Mouse (Mus musculus) stomach, postnatal 0 days (tissue): ENCODE measurements at regions not wholly inside any gene's neighbourhood (a gene's known extent, or its start where the extent isn't known, plus 50 kb on each side); places are given as distances from the start of the nearest gene placed in this dataset.

Source experiments
- ATAC-seq: fragments of 200-750 bp; cut with Nextera tagmentation; 2 replicates; pipeline ENCODE4 v1.8.0; 2017; ENCODE audit not compliant: low FRiP score, low TSS enrichment
- DNase-seq: peaks from one replicate; pipeline ENCODE4 v3.0.0-alpha.2; 2016; ENCODE audit warnings: low spot score
- H3K27ac ChIP-seq: fragments of 300-500 bp; sonication (generic); replicated peaks from 2 replicates; pipeline ENCODE4 v1.5.1; 2014; ENCODE audit warnings: mild to moderate bottlenecking, control low read depth
- H3K27me3 ChIP-seq: fragments of 300-500 bp; sonication (generic); 2 replicates; pipeline ENCODE4 v1.6.1; 2014; ENCODE audit warnings: low read length; ENCODE audit not compliant: control insufficient read depth, insufficient read depth
- H3K36me3 ChIP-seq: fragments of 300-500 bp; sonication (generic); 2 replicates; pipeline ENCODE4 v1.6.1; 2014; ENCODE audit warnings: low read length, mixed read lengths; ENCODE audit not compliant: control insufficient read depth, insufficient read depth
- H3K4me1 ChIP-seq: fragments of 300-500 bp; sonication (generic); replicated peaks from 2 replicates; pipeline ENCODE4 v1.6.1; 2014; ENCODE audit warnings: antibody characterized with exemption; ENCODE audit not compliant: control insufficient read depth, insufficient read depth
- H3K4me2 ChIP-seq: fragments of 300-500 bp; sonication (generic); replicated peaks from 2 replicates; pipeline ENCODE4 v1.6.1; 2014; ENCODE audit warnings: low read depth, mild to moderate bottlenecking, control low read depth, moderate library complexity
- H3K4me3 ChIP-seq: fragments of 300-500 bp; sonication (generic); 2 replicates; pipeline ENCODE4 v1.5.1; 2014; ENCODE audit warnings: low read depth, low read length, control low read depth
- H3K9ac ChIP-seq: fragments of 300-500 bp; sonication (generic); 2 replicates; pipeline ENCODE4 v1.6.1; 2014; ENCODE audit warnings: mild to moderate bottlenecking, low read length, control low read depth, mixed read lengths
- H3K9me3 ChIP-seq: fragments of 300-500 bp; sonication (generic); 2 replicates; pipeline ENCODE4 v1.6.1; 2016; ENCODE audit warnings: low read length; ENCODE audit not compliant: control insufficient read depth
- CTCF ChIP-seq: IDR thresholded peaks from 2 replicates; pipeline ENCODE4 v1.5.1; 2016; ENCODE audit warnings: antibody characterized with exemption, low read depth, mild to moderate bottlenecking, moderate library complexity
- EP300 ChIP-seq: optimal IDR thresholded peaks from 2 replicates; pipeline ENCODE3; 2016; ENCODE audit warnings: antibody characterized with exemption
- WGBS: fragments of 180-500 bp; shearing (Covaris S2); extraction: QIAGEN DNeasy Blood & Tissue Kit; methylation state at CpG from one replicate; pipeline ENCODE4 v1.1.7; 2014; 5-methylcytosine and 5-hydroxymethylcytosine counted together

DNA sequence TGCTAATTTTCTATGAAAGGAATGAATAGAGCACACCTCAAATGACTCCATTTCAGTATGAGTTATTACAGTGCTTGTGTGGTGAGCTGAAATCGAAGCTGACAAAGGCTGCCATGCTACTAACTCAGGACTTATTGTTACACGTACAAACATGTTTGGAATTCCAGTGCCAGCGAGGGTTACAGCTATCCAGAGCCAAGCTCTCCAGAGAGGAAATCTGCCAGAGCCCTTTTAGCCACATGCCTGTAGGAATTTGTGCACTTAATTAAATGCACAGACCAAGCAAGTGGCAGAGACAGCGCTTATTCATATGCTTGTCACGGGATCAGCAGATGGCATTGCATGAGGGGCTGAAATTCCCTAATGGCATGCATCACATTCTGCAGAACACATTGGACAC, 386.4 kb upstream of the Sash1 start:
- Histone ChIP-seq H3K36me3 (no peaks in the 10 kb centered on the region), H3K27ac (no peak overlapping the region), H3K4me2 (no peak overlapping the region), H3K4me3 (no peak overlapping the region), H3K9me3 (no peaks in the 10 kb centered on the region), H3K9ac (no peak overlapping the region), H3K27me3 (no peaks in the 10 kb centered on the region), H3K4me1 (no peaks in the 10 kb centered on the region)
- 44% methylated on average over 5 of the region's 5 CpGs for WGBS
- ATAC-seq (no peak), DNase-seq (no peak)
- no peak for TF ChIP-seq CTCF
- TF ChIP-seq EP300 = no peak

GRCm38 (mm10) chr10:9265528-9265927, 379.7 kb upstream of the Sash1 start:
- Histone ChIP-seq H3K27me3 (no peaks in the 10 kb centered on the region), H3K4me1 (no peaks in the 10 kb centered on the region), H3K9me3 (no peaks in the 10 kb centered on the region), H3K4me2 (no peak overlapping the region), H3K36me3 (no peaks in the 10 kb centered on the region), H3K27ac (no peak overlapping the region), H3K9ac (no peak overlapping the region), H3K4me3 (no peak overlapping the region)
- WGBS = 79% methylated on average over 2 of the region's 2 CpGs
- TF ChIP-seq CTCF = no peak
- TF ChIP-seq EP300 = no peak
- ATAC-seq = no peak
- DNase-seq = no peak

GRCm38 (mm10) chr10:9264309-9265000, 378.6 kb upstream of the Sash1 start:
- ATAC-seq (no peak), DNase-seq (no peak)
- no peak overlapping the region for H3K4me3 ChIP-seq
- WGBS = 55% methylated on average over 12 of the region's 12 CpGs
- H3K9me3 ChIP-seq = no peaks in the 10 kb centered on the region
- no peak overlapping the region for H3K27ac ChIP-seq
- H3K9ac ChIP-seq = no peak overlapping the region
- H3K27me3 ChIP-seq = no peaks in the 10 kb centered on the region
- no peaks in the 10 kb centered on the region for H3K36me3 ChIP-seq
- no peak for TF ChIP-seq CTCF
- TF ChIP-seq EP300 = no peak
- H3K4me1 ChIP-seq = no peaks in the 10 kb centered on the region
- no peak overlapping the region for H3K4me2 ChIP-seq

DNA sequence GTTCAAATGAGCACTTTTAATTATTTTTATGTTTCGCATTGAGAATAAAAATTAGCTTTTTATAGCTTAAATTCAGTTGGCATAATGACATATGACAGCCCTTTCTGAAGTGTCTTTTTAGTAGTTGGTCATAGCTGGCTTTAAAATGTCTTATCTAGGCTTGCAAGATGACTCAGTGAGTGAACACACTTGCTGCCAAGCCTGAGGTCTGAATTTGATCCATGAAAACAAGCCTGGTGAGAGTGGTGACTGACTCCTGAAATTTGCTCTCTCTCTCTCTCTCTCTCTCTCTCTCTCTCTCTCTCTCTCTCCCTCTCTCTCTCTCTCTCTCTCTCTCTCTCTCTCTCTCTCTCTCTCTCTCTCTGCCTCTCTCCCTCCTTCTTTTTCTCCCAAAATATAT, 372.8 kb upstream of the Sash1 start:
- WGBS = 88% methylated on average over 1 of the region's 1 CpGs
- no peaks in the 10 kb centered on the region for H3K27me3 ChIP-seq
- no peak for TF ChIP-seq EP300
- TF ChIP-seq CTCF = no peak
- no peaks in the 10 kb centered on the region for H3K4me1 ChIP-seq
- no peak overlapping the region for H3K9ac ChIP-seq
- H3K4me3 ChIP-seq = no peak overlapping the region
- H3K27ac ChIP-seq = no peak overlapping the region
- no peaks in the 10 kb centered on the region for H3K9me3 ChIP-seq
- no peaks in the 10 kb centered on the region for H3K36me3 ChIP-seq
- DNase-seq (no peak), ATAC-seq (no peak)
- no peak overlapping the region for H3K4me2 ChIP-seq

- H3K9me3 ChIP-seq = no peaks in the 10 kb centered on the region
- H3K4me2 ChIP-seq = no peak overlapping the region
- ATAC-seq (no peak), DNase-seq (no peak)
- no peaks in the 10 kb centered on the region for H3K4me1 ChIP-seq
- no peaks in the 10 kb centered on the region for H3K27me3 ChIP-seq
- no peak overlapping the region for H3K9ac ChIP-seq
- no peak overlapping the region for H3K4me3 ChIP-seq
- WGBS = 15% methylated on average over 3 of the region's 3 CpGs
- no peak overlapping the region for H3K27ac ChIP-seq
- TF ChIP-seq CTCF (no peak), EP300 (no peak)
- no peaks in the 10 kb centered on the region for H3K36me3 ChIP-seq
Observed at GRCm38 (mm10) chr10:9252941-9253217, 367.0 kb upstream of the Sash1 start.

DNA sequence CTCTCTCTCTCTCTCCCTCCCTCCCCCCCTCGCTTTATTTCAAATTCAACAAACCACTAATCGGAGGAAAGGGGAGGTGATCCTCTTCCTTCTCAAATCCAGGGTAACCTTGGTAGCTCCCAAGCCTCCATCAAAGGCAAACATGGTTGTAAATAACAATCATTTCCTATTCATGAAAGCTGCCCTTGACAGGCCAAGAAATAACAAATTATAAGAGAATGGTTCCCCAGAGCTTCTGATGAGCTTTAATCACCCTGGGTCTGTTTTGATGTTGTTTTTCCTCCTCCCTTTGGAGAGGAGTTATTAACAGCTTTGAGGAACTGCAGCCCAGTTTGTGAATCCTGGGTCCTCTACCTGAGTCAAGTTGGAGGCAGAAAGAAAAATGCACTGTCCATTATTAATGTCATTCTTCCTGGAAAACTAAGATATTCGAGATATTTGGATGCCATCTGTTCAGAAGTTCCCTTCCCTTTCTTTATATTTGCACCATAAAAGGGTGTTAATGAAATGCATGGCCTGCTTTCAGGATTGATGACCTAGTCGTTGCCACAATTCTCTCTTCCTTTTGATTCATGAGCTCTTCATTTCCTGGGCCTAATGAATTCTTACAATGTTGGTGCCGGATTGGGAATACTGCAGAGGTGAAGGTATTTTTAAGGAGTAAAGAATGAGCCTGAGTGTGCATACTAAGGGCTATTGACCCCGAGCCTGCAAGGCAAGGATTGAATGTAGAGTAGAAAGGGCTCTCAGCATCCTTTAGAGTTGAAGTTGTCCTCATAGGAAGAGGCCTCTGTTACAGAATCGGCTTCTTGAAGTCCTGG, 366.5 kb upstream of the Sash1 start:
- Histone ChIP-seq H3K9ac (no peak overlapping the region), H3K27me3 (no peaks in the 10 kb centered on the region), H3K27ac (no peak overlapping the region), H3K36me3 (no peaks in the 10 kb centered on the region), H3K4me1 (no peaks in the 10 kb centered on the region), H3K4me3 (no peak overlapping the region), H3K9me3 (no peaks in the 10 kb centered on the region), H3K4me2 (no peak overlapping the region)
- 48% methylated on average over 7 of the region's 7 CpGs for WGBS
- DNase-seq (no peak), ATAC-seq (no peak)
- TF ChIP-seq EP300 = no peak
- no peak for TF ChIP-seq CTCF
